Mouse (Mus musculus) liver, embryonic 15.5 days (tissue): ENCODE measurements around the gene Lilra5. TPM values are rescaled to one million over a fixed set of nuclear protein-coding genes. Genes with fewer than 3 reads are reported as not detected.
"Not testable (repeated sequence)": the region's sequence is repeated elsewhere in the genome, so short reads cannot be mapped to it uniquely, and the experiment has no call there.

ENCODE experiments used
- ATAC-seq: fragments of 200-750 bp; cut with Nextera tagmentation; 2 replicates; pipeline ENCODE4 v1.8.0; 2017; ENCODE audit warnings: moderate number of reproducible peaks, mild to moderate bottlenecking, moderate library complexity; ENCODE audit not compliant: insufficient read depth
- H3K27ac ChIP-seq: fragments of 300-500 bp; sonication (generic); replicated peaks from 2 replicates; pipeline ENCODE4 v1.5.1; 2015; ENCODE audit warnings: mild to moderate bottlenecking, inconsistent platforms
- H3K27me3 ChIP-seq: fragments of 300-500 bp; sonication (generic); 2 replicates; pipeline ENCODE4 v1.6.1; 2015; ENCODE audit warnings: mild to moderate bottlenecking, inconsistent platforms
- H3K36me3 ChIP-seq: fragments of 300-500 bp; sonication (generic); replicated peaks from 2 replicates; pipeline ENCODE4 v1.6.1; 2015; ENCODE audit warnings: moderate library complexity, mild to moderate bottlenecking, inconsistent platforms
- H3K4me1 ChIP-seq: fragments of 300-500 bp; sonication (generic); replicated peaks from 2 replicates; pipeline ENCODE4 v1.6.1; 2015; ENCODE audit warnings: inconsistent platforms
- H3K4me2 ChIP-seq: fragments of 300-500 bp; sonication (generic); 2 replicates; pipeline ENCODE4 v1.6.1; 2015; ENCODE audit warnings: moderate library complexity, mild to moderate bottlenecking, inconsistent platforms
- H3K4me3 ChIP-seq: fragments of 300-500 bp; sonication (generic); replicated peaks from 2 replicates; pipeline ENCODE4 v1.5.1; 2015; ENCODE audit warnings: mild to moderate bottlenecking, inconsistent platforms
- H3K9ac ChIP-seq: fragments of 300-500 bp; sonication (generic); 2 replicates; pipeline ENCODE4 v1.6.1; 2015; ENCODE audit warnings: moderate library complexity, mild to moderate bottlenecking, inconsistent platforms
- H3K9me3 ChIP-seq: fragments of 300-500 bp; sonication (generic); replicated peaks from 2 replicates; pipeline ENCODE4 v1.6.1; 2016; ENCODE audit warnings: inconsistent platforms
- WGBS: fragments of 180-500 bp; shearing (Covaris S2); methylation state at CpG from one replicate; pipeline ENCODE4 v1.1.7; 2015; ENCODE audit warnings: mixed read lengths; ENCODE audit not compliant: insufficient replicate concordance; 5-methylcytosine and 5-hydroxymethylcytosine counted together
- polyA plus RNA-seq: library from polyadenylated mRNA; unstranded; fragments of >200 nt; fragmentation: Nextera tagmentation; extraction: Ambion mirVana; gene quantifications from 2 replicates; pipeline ENCODE4 v1.2.1, GENCODE M21; 2015

The Lilra5 gene
- 0.62 and 0.76 TPM in 2 replicates for polyA plus RNA-seq

- ATAC-seq = no peak
- Histone ChIP-seq H3K9ac (no peak within 1 kb of the TSS), H3K4me3 (no peak within 1 kb of the TSS), H3K9me3 (no peaks in the 10 kb centered on the region), H3K27ac (peak within 1 kb of the TSS; percentile 38; the same call in 1 of the 2 replicates), H3K4me1 (peaks cover 6% of the 10 kb centered on the region; the same call in 1 of the 2 replicates), H3K27me3 (no peaks in the 10 kb centered on the region), H3K4me2 (no peak within 1 kb of the TSS), H3K36me3 (no peaks in the 10 kb centered on the region)
- WGBS = 66% methylated on average over 7 of the region's 7 CpGs
Measured at GRCm38 (mm10) chr7:4237454-4237853, at the start of gene Lilra5. Lilra5 (plus strand) TSS chr7:4237754.

- no peak overlapping the region for H3K4me3 ChIP-seq
- no peaks in the 10 kb centered on the region for H3K36me3 ChIP-seq
- H3K9ac ChIP-seq = no peak overlapping the region
- 62% methylated on average over 1 of the region's 1 CpGs for WGBS
- no peak overlapping the region for H3K27ac ChIP-seq
- no peaks in the 10 kb centered on the region for H3K4me1 ChIP-seq
- no peaks in the 10 kb centered on the region for H3K9me3 ChIP-seq
- H3K4me2 ChIP-seq = no peak overlapping the region
- no peak for ATAC-seq
- H3K27me3 ChIP-seq = no peaks in the 10 kb centered on the region
Measured at GRCm38 (mm10) chr7:4207126-4207525, 30.4 kb upstream of the Lilra5 start.

GRCm38 (mm10) chr7:4208626-4209025 lies 28.9 kb upstream of the Lilra5 start:
- H3K4me1 ChIP-seq = no peaks in the 10 kb centered on the region
- WGBS = 16% methylated on average over 2 of the region's 2 CpGs
- ATAC-seq = no peak

GRCm38 (mm10) chr7:4213436-4213835 lies 24.1 kb upstream of the Lilra5 start:
- H3K4me3 ChIP-seq, H3K9ac ChIP-seq, H3K27me3 ChIP-seq, H3K27ac ChIP-seq, ATAC-seq, H3K9me3 ChIP-seq, H3K4me1 ChIP-seq, H3K4me2 ChIP-seq, H3K36me3 ChIP-seq: not testable (repeated sequence)

More at GRCm38 (mm10) chr7:4208626-4209025, 28.9 kb upstream of the Lilra5 start:
- H3K27me3 ChIP-seq = no peaks in the 10 kb centered on the region
- no peaks in the 10 kb centered on the region for H3K36me3 ChIP-seq
- no peak overlapping the region for H3K4me2 ChIP-seq
- no peak overlapping the region for H3K9ac ChIP-seq
- no peak overlapping the region for H3K4me3 ChIP-seq
- H3K27ac ChIP-seq = no peak overlapping the region
- no peaks in the 10 kb centered on the region for H3K9me3 ChIP-seq

- no peaks in the 10 kb centered on the region for H3K9me3 ChIP-seq
- H3K27me3 ChIP-seq = no peaks in the 10 kb centered on the region
- WGBS = 44% methylated on average over 2 of the region's 2 CpGs
- no peaks in the 10 kb centered on the region for H3K36me3 ChIP-seq
- H3K4me2 ChIP-seq = no peak overlapping the region
- no peak overlapping the region for H3K9ac ChIP-seq
- H3K4me3 ChIP-seq = no peak overlapping the region
- no peak for ATAC-seq
- no peak overlapping the region for H3K27ac ChIP-seq
- H3K4me1 ChIP-seq = no peaks in the 10 kb centered on the region
Measured at GRCm38 (mm10) chr7:4215396-4215795, 22.2 kb upstream of the Lilra5 start.

- Histone ChIP-seq H3K27me3 (no peaks in the 10 kb centered on the region), H3K4me3 (no peak overlapping the region), H3K4me1 (no peaks in the 10 kb centered on the region), H3K9ac (no peak overlapping the region), H3K36me3 (no peaks in the 10 kb centered on the region), H3K9me3 (no peaks in the 10 kb centered on the region), H3K27ac (no peak overlapping the region), H3K4me2 (no peak overlapping the region)
- WGBS = 31% methylated on average over 2 of the region's 2 CpGs
- ATAC-seq = no peak
Measured at GRCm38 (mm10) chr7:4215805-4216204, 21.7 kb upstream of the Lilra5 start.

GRCm38 (mm10) chr7:4235536-4235935 lies 2.0 kb upstream of the Lilra5 start:
- Histone ChIP-seq H3K4me2 (no peak overlapping the region), H3K9me3 (no peaks in the 10 kb centered on the region), H3K4me3 (no peak overlapping the region), H3K9ac (no peak overlapping the region), H3K27ac (no peak overlapping the region), H3K4me1 (peaks cover 6% of the 10 kb centered on the region; the same call in 1 of the 2 replicates), H3K27me3 (no peaks in the 10 kb centered on the region), H3K36me3 (no peaks in the 10 kb centered on the region)
- no peak for ATAC-seq

GRCm38 (mm10) chr7:4239038-4239721 lies 1.6 kb downstream of the Lilra5 start:
- H3K4me3 ChIP-seq = no peak overlapping the region
- H3K9ac ChIP-seq = no peak overlapping the region
- H3K27ac ChIP-seq = peak overlapping the region; percentile 38; the same call in 1 of the 2 replicates
- no peaks in the 10 kb centered on the region for H3K9me3 ChIP-seq
- 48% methylated on average over 6 of the region's 6 CpGs for WGBS
- H3K4me1 ChIP-seq = peaks cover 6% of the 10 kb centered on the region; the same call in 1 of the 2 replicates
- H3K36me3 ChIP-seq = no peaks in the 10 kb centered on the region
- H3K27me3 ChIP-seq = no peaks in the 10 kb centered on the region
- peak; percentile 91 for ATAC-seq
- H3K4me2 ChIP-seq = no peak overlapping the region

GRCm38 (mm10) chr7:4251211-4251610 lies 13.7 kb downstream of the Lilra5 start:
- not testable (repeated sequence) for H3K9ac ChIP-seq, H3K9me3 ChIP-seq, H3K4me2 ChIP-seq, H3K36me3 ChIP-seq, H3K4me3 ChIP-seq, H3K27ac ChIP-seq, H3K4me1 ChIP-seq, H3K27me3 ChIP-seq, ATAC-seq
- 45% methylated on average over 1 of the region's 1 CpGs for WGBS

GRCm38 (mm10) chr7:4256060-4256459 lies 18.5 kb downstream of the Lilra5 start:
- H3K4me1 ChIP-seq, H3K27me3 ChIP-seq, H3K9me3 ChIP-seq, H3K4me3 ChIP-seq, ATAC-seq, H3K9ac ChIP-seq, H3K36me3 ChIP-seq, H3K27ac ChIP-seq, H3K4me2 ChIP-seq: not testable (repeated sequence)
- WGBS = no CpG with 5 or more reads among the region's 1 CpGs

GRCm38 (mm10) chr7:4260521-4260920 lies 23.0 kb downstream of the Lilra5 start:
- H3K36me3 ChIP-seq, H3K4me2 ChIP-seq, H3K27ac ChIP-seq, ATAC-seq, H3K4me3 ChIP-seq, H3K9ac ChIP-seq, H3K27me3 ChIP-seq, H3K4me1 ChIP-seq, H3K9me3 ChIP-seq: not testable (repeated sequence)
- WGBS = 81% methylated on average over 1 of the region's 1 CpGs

GRCm38 (mm10) chr7:4272106-4272505 lies 34.6 kb downstream of the Lilra5 start:
- not testable (repeated sequence) for H3K9ac ChIP-seq
- 46% methylated on average over 1 of the region's 1 CpGs for WGBS

More at GRCm38 (mm10) chr7:4272106-4272505, 34.6 kb downstream of the Lilra5 start:
- H3K4me3 ChIP-seq, H3K36me3 ChIP-seq, H3K27ac ChIP-seq, H3K4me2 ChIP-seq, H3K4me1 ChIP-seq, H3K27me3 ChIP-seq, ATAC-seq, H3K9me3 ChIP-seq: not testable (repeated sequence)
